Comparison of ENCODE assay signal across 21 mouse cellular contexts in genomic region chr7:24467886-24468285, GRCm38 (mm10). TPM values are rescaled to one million over a fixed set of nuclear protein-coding genes. Genes with fewer than 3 reads are reported as not detected.
A peak's percentile ranks its signal among the peaks of the same experiment; 100 is the strongest.
DNase-seq lines count a peak whose midpoint lies in the region; ATAC-seq and TF ChIP-seq lines count a peak whose summit lies in the region.
"Had no signal": no experiment of that assay in that cellular context is flagged by ENCODE, and none has a peak within 500 bp of the region (broad histone marks: within the 10 kb centered on the region; RNA-seq: fewer than 3 reads in every experiment).

No protein-coding gene starts in this region.

- H3K9me3 ChIP-seq in liver, postnatal 0 days (ENCODE audit: low read length), result no peaks in the 10 kb centered on the region
- H3K9me3 ChIP-seq: hindbrain, embryonic 12.5 days had no signal

- no peaks in the 10 kb centered on the region for H3K27me3 ChIP-seq in spleen, adult 2 months (ENCODE audit: control insufficient read depth, insufficient read depth, low read length)
- H3K27me3 ChIP-seq in liver, postnatal 0 days (ENCODE audit: insufficient read depth, low read length), result no peaks in the 10 kb centered on the region
- H3K27me3 ChIP-seq: heart, embryonic 12.5 days; hindbrain, embryonic 12.5 days had no signal

- no peak for TF ChIP-seq CTCF in spleen, adult 2 months (IDR thresholded peaks at IDR 0.05; ENCODE audit: extremely low read depth, insufficient read depth, insufficient read length, insufficient replicate concordance)
- TF ChIP-seq CTCF in left cerebral cortex, adult 2 months (IDR thresholded peaks at IDR 0.05), result no peak
- no peak for TF ChIP-seq CTCF in liver, postnatal 0 days (IDR thresholded peaks at IDR 0.05; ENCODE audit: low read depth)

- H3K4me3 ChIP-seq in spleen, adult 2 months (ENCODE audit: extremely low read depth, insufficient read depth, insufficient read length), result no peak overlapping the region
- H3K4me3 ChIP-seq in left cerebral cortex, adult 2 months, result no peak overlapping the region
- no peak overlapping the region for H3K4me3 ChIP-seq in liver, postnatal 0 days (ENCODE audit: low read depth, low read length)
- H3K4me3 ChIP-seq: embryonic facial prominence, embryonic 10.5 days; forebrain, embryonic 13.5 days; heart, embryonic 12.5 days; hindbrain, embryonic 12.5 days had no signal

- peaks cover 19% of the 10 kb centered on the region; the same call in 1 of the 2 replicates for H3K4me1 ChIP-seq in spleen, adult 2 months (ENCODE audit: control insufficient read depth, insufficient read depth, insufficient read length)
- no peaks in the 10 kb centered on the region for H3K4me1 ChIP-seq in liver, postnatal 0 days (ENCODE audit: insufficient read depth)
- H3K4me1 ChIP-seq: heart, embryonic 12.5 days had no signal

- H3K9ac ChIP-seq in liver, postnatal 0 days (replicated peaks), result no peak overlapping the region
- H3K9ac ChIP-seq: forebrain, embryonic 13.5 days; forebrain, postnatal 0 days; heart, embryonic 12.5 days; hindbrain, embryonic 12.5 days had no signal

- peaks cover 31% of the 10 kb centered on the region for H3K36me3 ChIP-seq in spleen, adult 2 months (ENCODE audit: control insufficient read depth, insufficient read depth, low read length)
- H3K36me3 ChIP-seq in liver, postnatal 0 days (replicated peaks; ENCODE audit: insufficient read depth, low read length), result peaks cover 7% of the 10 kb centered on the region
- H3K36me3 ChIP-seq: embryonic facial prominence, embryonic 10.5 days; heart, embryonic 12.5 days; hindbrain, embryonic 12.5 days had no signal

- TF ChIP-seq EP300 in liver, postnatal 0 days (IDR thresholded peaks at IDR 0.05; ENCODE audit: low read depth), result no peak

- H3K27ac ChIP-seq in spleen, adult 2 months (ENCODE audit: insufficient read depth, low read length), result peak overlapping the region; percentile 47
- H3K27ac ChIP-seq in left cerebral cortex, adult 2 months, result no peak overlapping the region
- H3K27ac ChIP-seq in liver, postnatal 0 days (ENCODE audit: low read depth), result no peak overlapping the region
- H3K27ac ChIP-seq: embryonic facial prominence, embryonic 10.5 days; forebrain, embryonic 13.5 days; hindbrain, embryonic 12.5 days had no signal

- TF ChIP-seq POLR2A in spleen, adult 2 months (IDR thresholded peaks at IDR 0.05; ENCODE audit: low read depth, low read length), result no peak

- H3K4me2 ChIP-seq in liver, postnatal 0 days (ENCODE audit: low read depth, low read length), result no peak overlapping the region
- H3K4me2 ChIP-seq: forebrain, embryonic 13.5 days; heart, embryonic 12.5 days; hindbrain, embryonic 12.5 days had no signal

- ATAC-seq in activated CD4-positive, CD25-positive, alpha-beta regulatory T cell, adult 4 months, result peak; percentile 54
- ATAC-seq in liver, postnatal 0 days, result no peak
- ATAC-seq: forebrain, embryonic 13.5 days; forebrain, postnatal 0 days; hindbrain, embryonic 16.5 days had no signal

- intact Hi-C loops in left cerebral cortex, adult 2 months (cut with DNase I), result no loop called here

- peak in 1 of 2 experiments; percentile 43 for DNase-seq in spleen, adult 2 months (ENCODE audit: low read depth in 1 of 2, low spot score in 2 of 2)
- DNase-seq in spleen, postnatal 4 days (ENCODE audit: low spot score in 2 of 2), result no peak
- DNase-seq in thymus, postnatal 14 days, result peak; percentile 55
- DNase-seq in left cerebral cortex, adult 2 months (ENCODE audit: extremely low spot score in 1 of 2, low spot score in 2 of 2), result no peak
- no peak for DNase-seq in liver, postnatal 0 days
- no peak for DNase-seq in cerebellum, adult 18-20 months
- DNase-seq: adrenal gland, postnatal 14 days; cerebellum, adult 2 months; cerebellum, postnatal 10 days; forebrain, postnatal 0 days; gastrocnemius, postnatal 14 days; heart, postnatal 36 days had no signal

- 70% methylated on average over 5 of the region's 5 CpGs for WGBS in spleen, adult 2 months
- 82% methylated on average over 5 of the region's 5 CpGs for WGBS in liver, postnatal 0 days (ENCODE audit: insufficient replicate concordance)

RNA-seq across cellular contexts. Expression of gene Plaur, which starts 5.6 kb away (rescaled TPM):
- 51.2 and 58.6 TPM in 2 replicates for polyA plus RNA-seq in spleen, adult 2 months (2012; rRNA removed)
- 1 to 10 TPM; 1.1 to 1.5 TPM for polyA plus RNA-seq in activated CD4-positive, CD25-positive, alpha-beta regulatory T cell, adult 4 months (2017; shearing (Covaris generic))
- total RNA-seq in left cerebral cortex, adult 2 months (2021), result 1 to 10 TPM; 1.0 to 1.1 TPM
- 9.3 and 10.8 TPM in 2 replicates for polyA plus RNA-seq in liver, postnatal 0 days (2015; fragmentation: Nextera tagmentation; extraction: Ambion mirVana)

RNA-seq across cellular contexts. Expression of gene Cadm4, which starts 13.9 kb away (rescaled TPM):
- 33.1 and 34.5 TPM in 2 replicates for polyA plus RNA-seq in spleen, adult 2 months (2012; rRNA removed)
- not detected for polyA plus RNA-seq in activated CD4-positive, CD25-positive, alpha-beta regulatory T cell, adult 4 months (2017; shearing (Covaris generic))
- 100 to 1,000 TPM; 213 to 219 TPM for total RNA-seq in left cerebral cortex, adult 2 months (2021)
- polyA plus RNA-seq in liver, postnatal 0 days (2015; fragmentation: Nextera tagmentation; extraction: Ambion mirVana), result 0.17 and 0.46 TPM in 2 replicates

RNA-seq across cellular contexts. Expression of gene Irgc1, which starts 15.8 kb away (rescaled TPM):
- 6.5 and 19.9 TPM in 2 replicates for polyA plus RNA-seq in spleen, adult 2 months (2012; rRNA removed)
- not detected for polyA plus RNA-seq in activated CD4-positive, CD25-positive, alpha-beta regulatory T cell, adult 4 months (2017; shearing (Covaris generic))
- under 1 TPM in 1 of 2 experiments, not detected in 1; 0.77 TPM for total RNA-seq in left cerebral cortex, adult 2 months (2021)
- 0.18 and 0.28 TPM in 2 replicates for polyA plus RNA-seq in liver, postnatal 0 days (2015; fragmentation: Nextera tagmentation; extraction: Ambion mirVana)
- total RNA-seq: adrenal gland, postnatal 14 days; ES-E14; forebrain, postnatal 0 days; gastrocnemius, adult 18-20 months; heart, postnatal 36 days had no signal
- polyA plus RNA-seq: cerebellum, adult 2 months; embryonic facial prominence, embryonic 10.5 days; forebrain, postnatal 0 days; heart, embryonic 12.5 days; hindbrain, embryonic 12.5 days; hindbrain, embryonic 16.5 days had no signal

RNA-seq across cellular contexts. Expression of gene Zfp428, which starts 38.9 kb away (rescaled TPM):
- 4.0 and 5.9 TPM in 2 replicates for polyA plus RNA-seq in spleen, adult 2 months (2012; rRNA removed)
- polyA plus RNA-seq in activated CD4-positive, CD25-positive, alpha-beta regulatory T cell, adult 4 months (2017; shearing (Covaris generic)), result not detected
- total RNA-seq in left cerebral cortex, adult 2 months (2021), result 10 to 100 TPM; 45.9 to 46.0 TPM
- 3.3 and 4.1 TPM in 2 replicates for polyA plus RNA-seq in liver, postnatal 0 days (2015; fragmentation: Nextera tagmentation; extraction: Ambion mirVana)

RNA-seq across cellular contexts. Expression of gene AC161166.1, which starts 44.4 kb away (rescaled TPM):
- polyA plus RNA-seq in spleen, adult 2 months (2012; rRNA removed), result not detected in 2 replicates
- polyA plus RNA-seq in activated CD4-positive, CD25-positive, alpha-beta regulatory T cell, adult 4 months (2017; shearing (Covaris generic)), result under 1 TPM in 1 of 2 experiments, not detected in 1; 0.17 TPM
- total RNA-seq in left cerebral cortex, adult 2 months (2021), result not detected
- not detected in 2 replicates for polyA plus RNA-seq in liver, postnatal 0 days (2015; fragmentation: Nextera tagmentation; extraction: Ambion mirVana)
- total RNA-seq: adrenal gland, postnatal 14 days; forebrain, postnatal 0 days; gastrocnemius, adult 18-20 months; gastrocnemius, postnatal 14 days; heart, adult 8-10 months; heart, postnatal 36 days had no signal
- polyA plus RNA-seq: cerebellum, adult 2 months had no signal

Comparison
In these comparisons a context has a peak if more than half of its experiments do, and no peak if none do; other contexts are left out.
1. RNA of gene Cadm4, which starts 13.9 kb away (polyA plus RNA-seq): 33.1 to 34.5 TPM in spleen, adult 2 months; 0.17 to 0.46 TPM in liver, postnatal 0 days and not detected in activated CD4-positive, CD25-positive, alpha-beta regulatory T cell, adult 4 months; every median in the first group is over 10 times any median in the second.